Mouse (Mus musculus): Measurements from ENCODE around the gene Stk32c. TPM values are rescaled to one million over a fixed set of nuclear protein-coding genes. Genes with fewer than 3 reads are reported as not detected.
A peak's percentile ranks its signal among the peaks of the same experiment; 100 is the strongest.

Gene Stk32c
- polyA plus RNA-seq, 1 experiment from 2014 or later: 0.46 TPM

DNA sequence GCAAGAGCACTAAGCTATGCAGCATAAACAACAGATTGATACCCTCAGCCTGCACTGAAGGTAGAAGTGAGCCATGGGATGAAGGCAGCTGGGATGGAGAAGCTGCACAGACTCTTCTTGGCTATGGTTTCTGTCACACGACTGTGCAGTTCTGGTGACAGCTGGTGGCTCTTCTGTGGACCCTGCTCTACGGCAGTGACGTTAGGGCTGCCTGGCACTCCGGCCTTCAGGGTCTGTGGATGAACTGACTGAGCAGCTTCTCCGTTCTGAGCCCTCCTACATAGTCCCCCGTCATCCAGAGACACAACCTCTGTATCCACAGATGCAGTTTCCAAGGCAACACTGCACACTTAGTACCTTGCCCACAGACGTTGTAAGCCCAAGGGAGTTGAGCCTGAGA is 86.6 kb downstream of the Stk32c start:
- Histone ChIP-seq H3K4me2 (no peak overlapping the region), H3K27me3 (peaks cover 23% of the 10 kb centered on the region), H3K4me3 (replicated peaks) (no peak overlapping the region), H3K36me3 (replicated peaks) (no peaks in the 10 kb centered on the region), H3K4me1 (peaks cover 17% of the 10 kb centered on the region), H3K9ac (no peak overlapping the region), H3K27ac (no peak overlapping the region), H3K9me3 (no peaks in the 10 kb centered on the region)
- WGBS: 81% methylated on average over 7 of the region's 7 CpGs
- no peak for ATAC-seq (ENCODE audit: low FRiP score)

DNA sequence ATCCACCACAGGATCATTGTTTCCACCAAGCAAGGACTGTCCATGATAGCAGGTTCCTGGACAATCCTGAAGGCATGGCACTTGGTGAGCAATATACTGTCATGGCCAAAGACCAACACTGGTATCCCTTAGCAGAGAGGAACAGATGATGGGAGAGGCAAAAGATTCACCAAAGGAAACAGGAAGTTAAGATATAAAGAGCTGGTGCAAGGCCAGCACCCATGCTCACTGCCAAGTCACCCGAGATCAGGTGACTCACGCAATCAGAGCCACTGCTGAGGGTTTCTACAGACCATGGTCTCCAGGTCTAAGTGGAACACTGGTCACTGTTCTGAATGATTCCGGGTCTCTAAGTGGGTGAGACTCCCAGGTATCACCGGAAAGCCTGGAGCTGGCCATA is 87.2 kb downstream of the Stk32c start:
- Histone ChIP-seq H3K9me3 (no peaks in the 10 kb centered on the region), H3K27ac (no peak overlapping the region), H3K4me1 (peaks cover 13% of the 10 kb centered on the region), H3K4me2 (no peak overlapping the region), H3K27me3 (peaks cover 23% of the 10 kb centered on the region), H3K4me3 (replicated peaks) (no peak overlapping the region), H3K36me3 (replicated peaks) (no peaks in the 10 kb centered on the region), H3K9ac (no peak overlapping the region)
- 95% methylated on average over 4 of the region's 4 CpGs for WGBS
- no peak for ATAC-seq (ENCODE audit: low FRiP score)

DNA sequence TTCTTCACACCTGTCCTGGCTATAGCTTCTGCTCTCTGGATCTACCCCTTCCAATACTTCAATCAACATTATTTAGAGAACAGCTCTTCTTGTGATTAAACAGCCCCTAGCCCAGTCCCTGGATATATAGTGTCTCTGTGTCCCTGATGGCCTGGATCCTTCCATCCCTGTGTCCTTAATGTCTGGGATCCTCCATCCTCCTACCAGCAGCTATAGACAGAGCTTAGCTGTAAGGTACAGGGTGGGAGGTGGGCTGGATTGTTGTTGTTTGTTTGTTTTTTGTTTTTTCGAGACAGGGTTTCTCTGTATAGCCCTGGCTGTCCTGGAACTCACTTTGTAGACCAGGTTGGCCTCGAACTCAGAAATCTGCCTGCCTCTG is 93.3 kb downstream of the Stk32c start:
- no peak overlapping the region for H3K27ac ChIP-seq
- ATAC-seq (ENCODE audit: low FRiP score): no peak; the same call in 1 of the 2 replicates
- H3K4me3 ChIP-seq (replicated peaks): no peak overlapping the region
- no peaks in the 10 kb centered on the region for H3K4me1 ChIP-seq
- no peaks in the 10 kb centered on the region for H3K9me3 ChIP-seq
- H3K9ac ChIP-seq: no peak overlapping the region
- peaks cover 11% of the 10 kb centered on the region; the same call in 1 of the 2 replicates for H3K27me3 ChIP-seq
- no peak overlapping the region for H3K4me2 ChIP-seq
- H3K36me3 ChIP-seq (replicated peaks): no peaks in the 10 kb centered on the region
- WGBS: 71% methylated on average over 2 of the region's 2 CpGs

DNA sequence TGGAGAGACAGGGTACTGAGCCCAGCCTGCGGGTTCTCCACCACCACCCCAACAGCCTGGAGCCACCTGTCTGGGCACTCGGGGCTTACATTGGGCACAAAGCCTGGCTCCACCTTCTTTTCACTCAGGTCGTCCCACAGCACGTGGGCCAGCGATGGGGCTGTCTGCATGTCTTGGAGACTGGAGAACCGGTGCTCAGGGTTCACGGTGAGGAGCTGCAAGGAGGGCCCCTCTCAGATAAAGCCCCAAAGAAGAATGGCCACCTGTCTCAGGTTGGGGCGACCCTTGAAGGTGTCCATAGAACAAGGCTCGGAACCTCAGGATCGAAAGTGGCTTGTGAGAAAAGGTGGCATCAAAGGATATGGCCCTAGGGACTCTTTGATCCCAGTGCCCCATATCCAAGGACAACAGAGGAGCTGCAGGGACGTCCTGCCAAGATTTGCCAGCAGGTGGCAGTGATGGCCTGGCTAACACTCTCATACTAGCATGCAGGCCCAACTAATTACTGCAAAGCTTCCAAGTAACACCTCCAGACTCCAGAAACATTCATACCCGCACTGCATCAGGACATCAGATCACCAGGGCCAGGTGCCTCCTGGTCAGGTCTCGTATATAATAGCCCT is 93.8 kb downstream of the Stk32c start:
- WGBS: 46% methylated on average over 13 of the region's 13 CpGs
- Histone ChIP-seq H3K4me3 (replicated peaks) (no peak overlapping the region), H3K27ac (no peak overlapping the region), H3K27me3 (peaks cover 11% of the 10 kb centered on the region; the same call in 1 of the 2 replicates), H3K4me2 (no peak overlapping the region), H3K9me3 (no peaks in the 10 kb centered on the region), H3K4me1 (no peaks in the 10 kb centered on the region), H3K36me3 (replicated peaks) (no peaks in the 10 kb centered on the region), H3K9ac (no peak overlapping the region)
- peak; percentile 81 for ATAC-seq (ENCODE audit: low FRiP score)

DNA sequence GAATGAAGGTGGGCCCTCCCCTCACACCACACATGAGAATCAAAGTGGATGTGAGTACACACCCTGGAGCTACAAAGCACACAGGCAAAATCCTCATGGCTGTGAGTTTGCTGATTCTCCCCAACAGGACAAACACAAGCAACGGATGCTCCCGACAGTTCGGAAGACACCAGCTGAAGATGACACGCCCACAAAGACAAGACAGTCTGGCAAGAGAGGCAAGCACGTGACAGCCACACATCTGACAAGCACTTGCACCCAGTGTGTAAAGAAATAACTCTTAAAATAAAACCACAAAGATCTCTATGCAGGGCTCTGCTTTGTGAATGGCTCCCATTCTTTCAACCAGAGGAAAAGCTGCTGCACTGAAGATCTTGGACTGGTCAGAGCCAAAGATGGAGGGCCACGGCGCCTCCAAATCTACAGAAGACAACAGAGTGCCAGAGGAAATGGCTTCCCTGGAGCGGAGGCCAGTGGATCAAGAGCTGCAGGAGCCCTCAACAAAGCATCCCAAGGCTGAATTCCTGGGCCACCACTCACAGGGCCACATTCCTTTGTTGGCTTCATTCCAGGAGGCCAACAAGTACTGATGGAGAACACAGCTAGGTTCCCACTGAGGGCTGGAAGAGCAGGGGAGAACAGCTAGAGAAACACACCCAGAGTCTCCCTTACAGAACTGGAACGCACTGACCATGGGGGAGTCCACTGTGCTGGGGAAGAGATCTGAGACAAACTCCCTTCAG is 105.0 kb downstream of the Stk32c start:
- Histone ChIP-seq H3K9me3 (no peaks in the 10 kb centered on the region), H3K27ac (no peak overlapping the region), H3K9ac (no peak overlapping the region), H3K27me3 (no peaks in the 10 kb centered on the region), H3K4me3 (replicated peaks) (no peak overlapping the region), H3K4me1 (no peaks in the 10 kb centered on the region), H3K36me3 (replicated peaks) (no peaks in the 10 kb centered on the region), H3K4me2 (no peak overlapping the region)
- WGBS: 88% methylated on average over 9 of the region's 9 CpGs
- ATAC-seq (ENCODE audit: low FRiP score): no peak

DNA sequence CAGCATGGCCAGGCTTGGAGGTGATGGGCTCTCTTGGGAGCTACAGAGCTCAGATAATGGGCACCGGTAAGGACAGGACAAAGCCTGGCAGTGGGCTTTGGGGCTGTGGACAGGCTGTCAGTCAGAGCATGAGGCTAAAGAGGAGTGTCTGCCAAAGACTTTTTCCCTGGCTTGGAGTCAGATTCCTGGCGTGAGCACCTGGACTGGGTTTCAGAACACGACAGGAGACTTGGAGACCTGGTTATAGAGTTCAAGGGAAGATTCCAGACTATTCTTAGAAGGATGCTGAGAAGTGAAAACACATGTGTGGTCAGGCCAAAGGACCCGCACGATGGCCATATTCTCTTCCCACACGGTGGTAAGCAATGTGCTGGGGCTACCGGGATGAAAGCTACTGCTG is 107.4 kb downstream of the Stk32c start:
- Histone ChIP-seq H3K4me2 (no peak overlapping the region), H3K9me3 (no peaks in the 10 kb centered on the region), H3K4me3 (replicated peaks) (no peak overlapping the region), H3K9ac (no peak overlapping the region), H3K4me1 (no peaks in the 10 kb centered on the region), H3K36me3 (replicated peaks) (peaks cover 7% of the 10 kb centered on the region), H3K27ac (no peak overlapping the region), H3K27me3 (no peaks in the 10 kb centered on the region)
- WGBS: 89% methylated on average over 7 of the region's 7 CpGs
- no peak for ATAC-seq (ENCODE audit: low FRiP score)

GRCm38 (mm10) chr7:139105076-139105475 is 108.0 kb downstream of the Stk32c start:
- Histone ChIP-seq H3K36me3 (replicated peaks) (peaks cover 13% of the 10 kb centered on the region), H3K4me2 (no peak overlapping the region), H3K9ac (no peak overlapping the region), H3K27ac (no peak overlapping the region), H3K27me3 (no peaks in the 10 kb centered on the region), H3K9me3 (no peaks in the 10 kb centered on the region), H3K4me1 (no peaks in the 10 kb centered on the region), H3K4me3 (replicated peaks) (no peak overlapping the region)
- WGBS: 80% methylated on average over 5 of the region's 5 CpGs
- ATAC-seq (ENCODE audit: low FRiP score): no peak

DNA sequence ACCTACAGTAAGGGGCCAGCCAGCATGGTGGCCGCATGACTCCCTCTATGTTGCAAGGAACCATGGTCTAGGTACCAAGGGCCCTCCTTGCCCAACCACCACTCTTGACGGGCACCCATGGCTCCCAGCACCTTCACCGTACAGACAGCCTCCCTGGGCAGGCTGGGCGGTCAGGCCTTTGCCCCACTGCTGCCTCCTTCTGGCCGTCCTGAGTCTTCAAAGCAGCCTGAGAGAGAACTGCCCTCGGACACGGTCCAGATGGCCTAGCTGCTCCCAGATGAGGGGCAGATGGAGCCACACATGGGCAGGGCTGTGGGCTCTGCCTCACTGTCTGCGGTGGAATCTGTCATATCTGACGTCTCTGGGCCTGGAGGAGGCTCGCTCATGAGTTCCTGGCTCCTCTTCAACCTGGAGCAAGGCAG is 109.1 kb downstream of the Stk32c start:
- Histone ChIP-seq H3K27ac (no peak overlapping the region), H3K4me2 (no peak overlapping the region), H3K4me1 (no peaks in the 10 kb centered on the region), H3K27me3 (no peaks in the 10 kb centered on the region), H3K36me3 (replicated peaks) (peaks cover 24% of the 10 kb centered on the region), H3K9me3 (no peaks in the 10 kb centered on the region), H3K9ac (no peak overlapping the region), H3K4me3 (replicated peaks) (no peak overlapping the region)
- WGBS: 67% methylated on average over 10 of the region's 10 CpGs
- ATAC-seq (ENCODE audit: low FRiP score): peak; percentile 42

DNA sequence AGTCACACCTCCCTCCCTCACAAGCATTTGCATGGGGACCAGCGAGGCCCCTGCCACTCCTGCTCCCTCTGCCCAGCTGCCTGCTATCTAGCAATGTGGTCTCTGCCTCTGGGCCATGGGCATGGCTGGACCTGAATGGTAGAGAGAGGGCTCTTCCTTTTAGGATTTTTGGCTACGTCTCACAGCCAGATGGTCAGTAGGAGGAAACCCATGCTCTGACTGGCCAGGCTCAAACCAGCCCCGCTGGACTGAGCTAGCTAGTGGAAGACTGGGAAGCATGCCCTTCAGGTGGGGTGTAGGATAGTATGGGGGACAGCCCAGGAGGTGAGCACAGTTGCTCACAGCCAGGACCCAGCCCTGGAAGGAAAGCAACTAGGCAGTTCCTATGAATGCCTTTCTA is 111.3 kb downstream of the Stk32c start:
- H3K9ac ChIP-seq: no peak overlapping the region
- no peaks in the 10 kb centered on the region for H3K4me1 ChIP-seq
- 91% methylated on average over 3 of the region's 3 CpGs for WGBS
- H3K27ac ChIP-seq: no peak overlapping the region
- no peak for ATAC-seq (ENCODE audit: low FRiP score)
- peaks cover 43% of the 10 kb centered on the region for H3K36me3 ChIP-seq (replicated peaks)
- no peak overlapping the region for H3K4me3 ChIP-seq (replicated peaks)
- H3K4me2 ChIP-seq: no peak overlapping the region
- no peaks in the 10 kb centered on the region for H3K9me3 ChIP-seq
- H3K27me3 ChIP-seq: no peaks in the 10 kb centered on the region

GRCm38 (mm10) chr7:139101286-139101804 is 111.8 kb downstream of the Stk32c start:
- Histone ChIP-seq H3K4me3 (replicated peaks) (no peak overlapping the region), H3K27ac (no peak overlapping the region), H3K4me2 (no peak overlapping the region), H3K27me3 (no peaks in the 10 kb centered on the region), H3K36me3 (replicated peaks) (peaks cover 48% of the 10 kb centered on the region), H3K4me1 (no peaks in the 10 kb centered on the region), H3K9me3 (no peaks in the 10 kb centered on the region), H3K9ac (no peak overlapping the region)
- WGBS: 72% methylated on average over 10 of the region's 10 CpGs
- no peak for ATAC-seq (ENCODE audit: low FRiP score)

- Histone ChIP-seq H3K36me3 (replicated peaks) (peaks cover 55% of the 10 kb centered on the region), H3K9me3 (no peaks in the 10 kb centered on the region), H3K4me2 (no peak overlapping the region), H3K27ac (no peak overlapping the region), H3K27me3 (no peaks in the 10 kb centered on the region), H3K9ac (no peak overlapping the region), H3K4me1 (no peaks in the 10 kb centered on the region), H3K4me3 (replicated peaks) (no peak overlapping the region)
- no peak for ATAC-seq (ENCODE audit: low FRiP score)
- 73% methylated on average over 12 of the region's 12 CpGs for WGBS
These were observed 112.5 kb downstream of the Stk32c start for GRCm38 (mm10) chr7:139100531-139101095.

GRCm38 (mm10) chr7:139096399-139096798 is 116.7 kb downstream of the Stk32c start:
- peaks cover 90% of the 10 kb centered on the region for H3K36me3 ChIP-seq (replicated peaks)
- H3K4me2 ChIP-seq: no peak overlapping the region
- ATAC-seq (ENCODE audit: low FRiP score): no peak; the same call in 1 of the 2 replicates
- no peak overlapping the region for H3K4me3 ChIP-seq (replicated peaks)
- no peak overlapping the region for H3K27ac ChIP-seq
- no peaks in the 10 kb centered on the region for H3K4me1 ChIP-seq
- no peaks in the 10 kb centered on the region for H3K9me3 ChIP-seq
- no peak overlapping the region for H3K9ac ChIP-seq
- 90% methylated on average over 6 of the region's 6 CpGs for WGBS
- no peaks in the 10 kb centered on the region for H3K27me3 ChIP-seq

All from forebrain, embryonic 12.5 days (tissue).